Mouse (Mus musculus): Measurements from ENCODE around the gene Oat.

DNA sequence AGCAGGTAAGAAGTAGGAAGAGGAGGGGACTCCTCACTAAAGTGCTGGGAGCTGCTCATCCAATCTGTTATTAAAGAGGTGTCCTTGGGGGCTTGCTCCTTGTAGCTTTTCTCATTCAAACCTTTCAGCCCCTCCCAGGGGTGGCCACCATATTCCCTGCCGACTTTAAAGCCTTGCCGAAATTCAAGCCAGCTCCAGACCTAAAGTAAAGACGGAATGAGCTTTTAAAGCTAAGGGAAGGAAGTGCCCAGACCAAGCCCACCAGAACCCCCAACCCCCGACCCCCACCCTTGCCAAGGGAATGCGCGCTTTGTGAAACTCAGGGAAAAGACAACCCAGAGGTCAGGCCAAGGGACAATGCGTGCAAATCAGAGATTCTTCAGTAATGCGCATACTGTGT, 24.7 kb upstream of the Oat start:
- TF ChIP-seq CTCF (IDR thresholded peaks at IDR 0.05) (no peak), EP300 (IDR thresholded peaks at IDR 0.05) (no peak)

Data from lung, postnatal 0 days (tissue).